ENCODE assay signal across 29 mouse cellular contexts in the genomic region with DNA sequence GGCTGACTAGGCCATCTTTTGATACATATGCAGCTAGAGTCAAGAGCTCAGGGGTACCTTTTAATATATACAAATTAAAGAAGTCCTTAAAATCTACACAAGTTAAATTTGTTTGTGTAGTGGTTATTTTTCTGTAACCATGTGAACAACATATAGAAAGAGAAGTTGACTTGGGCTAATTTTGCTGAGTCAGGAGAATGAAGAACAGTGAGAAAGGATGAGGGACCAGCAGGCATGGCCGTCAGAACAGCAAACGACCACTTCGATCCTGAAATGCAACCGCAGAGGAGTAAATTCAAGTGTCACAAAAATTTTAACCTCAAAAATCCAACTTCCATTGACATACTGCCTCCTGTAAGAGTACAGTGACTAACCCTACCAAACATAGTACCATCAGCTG.
"Had no signal": no experiment of that assay in that cellular context is flagged by ENCODE, and none has a peak within 500 bp of the region (broad histone marks: within the 10 kb centered on the region; RNA-seq: fewer than 3 reads in every experiment).

No protein-coding gene starts in this region.

- DNase-seq: heart, postnatal 10 days; heart, postnatal 14 days; heart, postnatal 36 days; heart, postnatal 4 days; kidney, adult 11 months; kidney, adult 18-20 months; kidney, adult 2 months; kidney, adult 8-10 months; kidney, adult 9 months; kidney, postnatal 10 days; kidney, postnatal 14 days; kidney, postnatal 25 days; kidney, postnatal 36 days; kidney, postnatal 4 days; layer of hippocampus, adult 9-11 months; layer of hippocampus, postnatal 36 days had no signal

- H3K9ac ChIP-seq: heart, embryonic 12.5 days; heart, embryonic 13.5 days; heart, embryonic 15.5 days; hindbrain, embryonic 12.5 days; hindbrain, embryonic 13.5 days; hindbrain, embryonic 14.5 days; hindbrain, embryonic 15.5 days; intestine, embryonic 15.5 days; kidney, embryonic 15.5 days had no signal

- H3K4me3 ChIP-seq: heart, embryonic 12.5 days; heart, embryonic 13.5 days; heart, embryonic 15.5 days; hindbrain, embryonic 10.5 days; hindbrain, embryonic 12.5 days; hindbrain, embryonic 13.5 days; hindbrain, embryonic 15.5 days; intestine, embryonic 15.5 days; kidney, embryonic 15.5 days; left cerebral cortex, adult 2 months had no signal

- H3K27ac ChIP-seq: heart, embryonic 13.5 days; heart, embryonic 15.5 days; hindbrain, embryonic 10.5 days; hindbrain, embryonic 12.5 days; hindbrain, embryonic 13.5 days; hindbrain, embryonic 14.5 days; hindbrain, embryonic 15.5 days; hindbrain, postnatal 0 days; intestine, embryonic 15.5 days; kidney, embryonic 15.5 days; kidney, postnatal 0 days; left cerebral cortex, adult 2 months had no signal

- H3K4me2 ChIP-seq: heart, embryonic 12.5 days; heart, embryonic 13.5 days; heart, embryonic 15.5 days; hindbrain, embryonic 12.5 days; hindbrain, embryonic 13.5 days; hindbrain, embryonic 14.5 days; hindbrain, embryonic 15.5 days; intestine, embryonic 15.5 days; kidney, embryonic 15.5 days had no signal

- H3K4me1 ChIP-seq: heart, embryonic 12.5 days; heart, embryonic 13.5 days; heart, embryonic 15.5 days; hindbrain, embryonic 10.5 days; hindbrain, embryonic 12.5 days; hindbrain, embryonic 13.5 days; hindbrain, embryonic 15.5 days; intestine, embryonic 15.5 days; kidney, embryonic 15.5 days had no signal

- H3K9me3 ChIP-seq: heart, embryonic 12.5 days; heart, embryonic 13.5 days; heart, embryonic 15.5 days; hindbrain, embryonic 10.5 days; hindbrain, embryonic 12.5 days; hindbrain, embryonic 13.5 days; hindbrain, embryonic 15.5 days; intestine, embryonic 15.5 days; kidney, embryonic 15.5 days had no signal

- H3K27me3 ChIP-seq: heart, embryonic 12.5 days; heart, embryonic 13.5 days; heart, embryonic 15.5 days; hindbrain, embryonic 12.5 days; hindbrain, embryonic 13.5 days; hindbrain, embryonic 15.5 days; intestine, embryonic 15.5 days; kidney, embryonic 15.5 days had no signal

- H3K36me3 ChIP-seq: heart, embryonic 12.5 days; heart, embryonic 13.5 days; heart, embryonic 15.5 days; hindbrain, embryonic 10.5 days; hindbrain, embryonic 12.5 days; hindbrain, embryonic 13.5 days; hindbrain, embryonic 15.5 days; intestine, embryonic 15.5 days; kidney, embryonic 15.5 days had no signal
